Mouse (Mus musculus) kidney, postnatal 25 days (tissue): ENCODE results near the gene Cd47.

Experiments used
- DNase-seq, 2 experiments: peaks; one replicate each; pipeline ENCODE4 v3.0.0; 2021; ENCODE audit warnings: mixed read lengths in 2 of 2

The Cd47 gene

GRCm38 (mm10) chr16:49836634-49837164 lies 36.4 kb downstream of the Cd47 start:
- DNase-seq: no peak

DNA sequence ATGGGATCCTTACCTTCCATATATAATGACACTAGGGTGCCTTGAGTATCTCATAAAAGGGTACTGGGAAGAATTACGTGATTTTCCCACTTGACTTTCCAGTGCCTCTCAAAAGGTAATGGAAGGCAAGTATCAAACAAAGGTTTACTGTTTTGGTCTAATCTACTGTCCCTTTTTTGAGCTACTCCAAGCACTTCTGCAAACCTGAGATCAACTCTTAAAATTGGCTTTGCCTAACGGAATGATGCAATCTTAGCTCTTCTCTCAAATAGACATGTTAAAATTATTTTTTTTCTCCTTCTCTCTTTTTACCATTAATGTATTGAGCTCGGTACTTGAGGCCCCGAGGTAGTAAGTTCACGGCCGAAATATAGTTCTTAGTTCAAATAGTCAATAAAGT lies 38.6 kb downstream of the Cd47 start:
- no peak for DNase-seq

DNA sequence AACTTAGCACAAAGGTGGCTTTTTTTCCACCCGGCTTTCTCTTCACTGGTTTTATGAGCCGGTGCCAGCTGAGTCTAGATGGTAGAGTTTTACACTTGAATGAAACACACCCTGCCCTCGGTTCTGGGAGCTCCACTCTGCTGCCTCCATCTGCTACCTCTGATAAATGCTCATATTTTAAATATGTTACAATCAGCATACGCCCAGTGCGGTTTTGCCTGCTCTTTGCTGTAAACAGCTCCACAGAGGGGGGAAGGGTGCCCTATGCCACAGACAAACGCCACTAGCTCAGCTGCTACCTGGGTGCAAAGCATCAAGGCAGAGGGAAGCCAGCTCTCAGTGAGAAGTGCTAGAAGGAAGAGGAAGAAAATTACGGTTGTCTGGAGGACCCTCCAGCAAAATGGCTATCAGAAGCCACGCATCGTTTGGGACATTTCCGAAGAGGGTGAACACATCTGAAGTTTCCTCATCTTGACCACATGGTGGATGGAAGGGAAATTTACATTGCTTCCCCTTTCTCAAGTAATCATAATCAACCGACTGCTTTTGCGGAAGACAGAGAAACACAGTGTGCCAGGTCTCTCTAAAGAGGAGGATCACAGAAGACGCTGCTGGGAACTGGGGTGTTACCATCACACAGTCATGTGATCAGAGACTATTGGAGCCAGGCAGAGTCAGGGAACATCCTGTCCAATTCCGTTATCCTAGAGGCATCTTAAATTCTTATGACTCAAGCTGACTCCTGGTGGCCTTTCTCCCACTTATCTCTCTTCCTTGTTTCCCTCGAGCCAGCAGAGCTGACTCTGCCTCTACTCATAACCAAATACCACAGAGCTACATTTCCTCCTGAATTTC lies 39.6 kb downstream of the Cd47 start:
- DNase-seq: peak; percentile 13 to 40

GRCm38 (mm10) chr16:49843723-49844122 lies 43.4 kb downstream of the Cd47 start:
- DNase-seq: no peak

- DNase-seq: no peak
These were observed 47.1 kb downstream of the Cd47 start for GRCm38 (mm10) chr16:49847224-49848003.

DNA sequence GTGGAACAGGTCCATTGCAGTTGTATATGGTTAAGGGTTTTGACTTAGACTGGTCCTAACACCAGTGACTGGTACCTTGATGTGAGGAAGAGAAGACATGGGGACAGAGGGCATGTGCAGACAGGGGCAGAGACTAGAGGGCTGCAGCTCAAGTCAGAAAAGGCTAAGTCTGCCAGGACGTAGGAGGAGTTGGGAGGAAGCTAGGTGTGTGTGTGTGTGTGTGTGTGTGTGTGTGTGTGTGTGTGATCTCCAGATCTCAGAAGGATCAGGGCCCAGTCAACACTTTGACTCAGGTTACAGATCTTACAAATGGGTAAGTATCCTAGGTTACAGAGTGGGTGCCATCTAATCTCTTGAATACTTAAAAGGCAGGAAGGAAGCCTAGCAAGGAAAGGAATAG lies 48.3 kb downstream of the Cd47 start:
- no peak for DNase-seq

DNA sequence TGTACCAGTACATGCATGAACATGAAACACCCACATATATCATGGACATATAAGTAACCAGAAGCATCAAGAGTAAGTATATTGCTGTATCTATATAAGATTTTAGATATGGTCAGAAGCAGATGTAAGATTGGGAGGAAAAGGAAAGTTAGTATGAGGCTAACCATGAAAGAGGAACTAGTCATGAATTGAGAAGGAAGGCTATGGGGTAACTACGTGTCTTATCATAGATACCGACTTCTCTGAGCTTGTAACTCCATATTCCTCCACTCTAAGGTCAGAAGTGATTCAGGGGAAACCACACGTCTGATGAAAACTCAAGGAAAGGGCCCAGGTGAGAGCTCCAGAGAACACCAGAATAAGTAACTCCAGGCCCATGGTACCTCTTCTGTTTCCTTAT lies 52.6 kb downstream of the Cd47 start:
- DNase-seq: no peak

GRCm38 (mm10) chr16:49853633-49854032 lies 53.3 kb downstream of the Cd47 start:
- no peak for DNase-seq

GRCm38 (mm10) chr16:49854194-49854593 lies 53.9 kb downstream of the Cd47 start:
- DNase-seq: no peak

DNA sequence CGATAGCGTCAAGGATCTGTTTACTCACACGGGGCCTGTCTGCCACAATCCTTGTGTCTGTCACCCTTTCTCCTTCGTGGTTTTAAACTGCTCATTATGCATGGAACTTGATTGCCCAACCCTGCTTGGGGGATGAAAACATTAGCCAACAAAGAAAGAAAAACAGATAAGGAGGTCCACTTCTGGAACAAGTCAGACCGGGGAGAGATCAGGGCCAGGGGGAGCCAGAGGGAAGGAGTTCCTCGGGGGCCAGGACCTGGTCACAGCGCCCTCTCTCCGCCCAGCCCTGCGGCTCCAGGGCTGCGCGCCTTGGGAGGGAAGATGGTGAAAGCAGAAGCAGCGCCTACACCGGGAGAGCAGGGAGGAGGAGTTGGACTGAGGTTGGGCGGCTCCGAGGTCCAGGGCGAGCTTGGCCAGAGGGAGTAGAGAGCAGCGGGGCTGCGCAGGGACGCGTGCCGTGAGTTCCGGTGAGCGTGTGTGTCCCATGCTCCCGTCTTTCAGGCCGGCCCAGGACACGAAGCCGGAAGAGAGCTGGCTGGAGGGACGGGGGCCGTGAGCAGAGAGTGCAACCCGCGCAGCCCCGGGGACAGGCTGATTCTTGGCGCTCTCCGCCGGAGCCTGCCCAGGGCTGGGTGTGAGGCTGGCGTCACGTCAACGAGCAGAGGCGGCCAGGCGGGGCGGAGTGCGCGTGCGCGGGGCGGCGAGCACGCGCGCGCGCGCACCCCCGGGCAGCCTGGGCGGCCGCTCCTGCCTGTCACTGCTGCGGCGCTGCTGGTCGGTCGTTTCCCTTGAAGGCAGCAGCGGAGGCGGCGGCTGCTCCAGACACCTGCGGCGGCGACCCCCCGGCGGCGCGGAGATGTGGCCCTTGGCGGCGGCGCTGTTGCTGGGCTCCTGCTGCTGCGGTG lies 54.9 kb downstream of the Cd47 start:
- DNase-seq: peak; percentile 91 to 96

- DNase-seq: no peak
These were observed 55.6 kb downstream of the Cd47 start for GRCm38 (mm10) chr16:49855836-49856503.

GRCm38 (mm10) chr16:49856661-49857060 lies 56.3 kb downstream of the Cd47 start:
- no peak for DNase-seq

DNA sequence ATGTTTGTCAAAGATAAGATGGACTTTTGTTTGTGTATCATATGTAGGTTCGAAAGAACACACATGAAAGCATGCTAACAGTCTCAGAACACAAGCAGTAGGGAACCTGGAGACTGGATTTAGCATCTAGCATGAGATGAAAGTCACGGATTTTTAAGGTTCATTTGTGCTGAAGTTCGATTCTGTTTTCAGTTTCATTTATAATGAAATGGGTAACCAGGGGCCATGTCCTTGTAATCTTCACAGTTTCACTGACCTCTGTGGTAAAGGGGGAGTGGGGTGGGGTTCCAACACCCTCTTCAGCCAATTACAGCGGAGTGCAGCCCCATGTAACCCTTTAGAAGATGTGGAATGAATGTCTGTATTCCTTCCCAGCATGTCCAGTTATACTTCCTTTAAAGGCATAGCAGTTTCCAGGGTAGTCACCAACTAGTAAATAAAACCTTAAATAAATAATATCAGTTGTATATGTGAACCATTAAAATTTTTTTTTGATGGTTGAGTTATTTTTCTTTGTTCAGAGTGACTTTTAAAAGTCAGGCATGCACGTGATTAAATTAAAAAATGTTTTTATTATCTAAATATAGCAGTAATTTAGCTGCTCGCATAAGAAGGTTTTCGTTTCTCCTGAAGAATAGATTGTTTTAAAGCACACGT lies 57.3 kb downstream of the Cd47 start:
- no peak for DNase-seq

- DNase-seq: no peak
These were observed 58.0 kb downstream of the Cd47 start for GRCm38 (mm10) chr16:49858161-49858906.

- DNase-seq: no peak
These were observed 58.8 kb downstream of the Cd47 start for GRCm38 (mm10) chr16:49858907-49859853.

- DNase-seq: no peak
These were observed 61.7 kb downstream of the Cd47 start for GRCm38 (mm10) chr16:49861986-49862385.

DNA sequence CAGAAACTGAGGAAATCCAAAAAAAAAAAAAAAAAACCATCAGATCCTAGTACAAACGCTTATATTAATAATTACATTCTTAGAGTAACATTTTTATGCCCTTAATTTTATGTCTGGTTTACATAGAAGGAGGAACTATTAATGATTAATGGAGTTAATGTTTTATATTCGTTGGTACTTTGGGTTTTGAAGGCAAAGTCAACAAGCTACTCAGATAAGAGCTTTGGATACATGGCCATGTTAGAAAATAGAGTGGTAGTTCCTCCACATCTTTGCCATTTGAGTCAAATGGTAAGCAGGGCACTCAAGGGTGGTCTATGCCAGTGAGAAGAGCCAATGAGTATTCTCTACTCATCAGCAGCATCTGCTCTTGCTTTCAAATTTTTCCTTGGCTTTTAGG lies 66.3 kb downstream of the Cd47 start:
- no peak for DNase-seq

DNA sequence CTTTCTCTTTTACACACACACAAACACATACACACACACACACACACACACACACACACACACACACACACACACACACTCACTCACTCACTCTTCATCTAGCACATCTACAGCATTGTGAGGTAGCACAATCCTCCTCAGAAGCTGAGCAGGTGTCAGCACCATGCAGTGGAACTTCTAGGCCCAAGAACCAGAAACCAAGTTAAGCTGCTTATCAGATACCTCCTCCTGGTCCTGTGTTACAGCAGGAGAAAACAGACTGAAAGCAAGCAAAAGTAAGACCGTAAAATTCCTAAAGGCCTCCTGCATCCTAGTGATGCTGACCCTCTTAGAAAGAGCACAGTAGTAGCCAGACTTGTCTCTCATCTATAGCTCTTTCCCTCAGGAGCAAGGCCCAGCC lies 67.9 kb downstream of the Cd47 start:
- DNase-seq: no peak

DNA sequence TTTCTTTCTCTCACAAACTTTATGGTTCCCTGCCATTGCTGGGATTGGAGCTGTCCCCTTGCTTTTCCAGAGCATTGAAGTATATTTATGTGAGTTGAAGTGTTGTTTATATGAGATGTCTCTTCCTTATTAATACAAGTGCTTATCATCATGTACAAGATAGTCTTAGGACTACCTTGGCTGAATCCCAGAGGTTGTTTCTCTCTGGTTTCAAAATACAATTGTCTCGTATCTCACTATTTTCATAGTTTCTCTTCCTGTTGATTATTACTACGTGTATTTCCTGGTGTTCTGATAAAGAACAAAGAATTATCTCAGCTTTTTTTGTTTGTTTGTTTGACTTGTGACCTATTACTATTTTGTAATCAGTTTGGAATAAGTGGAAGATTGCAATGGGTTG lies 73.6 kb downstream of the Cd47 start:
- DNase-seq: no peak

DNA sequence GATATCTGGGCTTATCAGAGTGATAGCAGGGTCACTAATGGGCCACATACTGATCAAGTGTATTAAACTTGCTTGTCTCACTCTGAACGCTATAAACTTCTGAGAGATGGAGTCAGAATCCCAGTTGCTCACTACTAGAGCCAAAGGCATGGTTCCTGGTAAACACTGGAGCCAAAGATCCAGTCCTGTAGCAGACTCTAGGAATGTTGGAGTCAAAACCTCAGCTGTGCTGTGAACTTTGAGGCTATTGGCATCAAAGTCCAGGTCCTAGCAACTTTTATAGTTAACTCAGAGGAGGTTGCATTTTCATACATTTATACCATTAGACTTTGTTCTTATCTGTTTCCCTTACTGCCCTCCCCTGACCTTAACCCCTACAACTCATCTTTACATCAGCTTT lies 74.2 kb downstream of the Cd47 start:
- no peak for DNase-seq
